Mouse (Mus musculus): ENCODE data around the gene Brpf3.
"Not testable (repeated sequence)": the region's sequence is repeated elsewhere in the genome, so short reads cannot be mapped to it uniquely, and the experiment has no call there.

The Brpf3 gene

GRCm38 (mm10) chr17:28829120-28829519, 28.2 kb downstream of the Brpf3 start:
- DNase-seq = no peak

- no peak for DNase-seq
Observed at GRCm38 (mm10) chr17:28831065-28831464, 30.2 kb downstream of the Brpf3 start.

- no peak for DNase-seq
Observed at GRCm38 (mm10) chr17:28832040-28832439, 31.1 kb downstream of the Brpf3 start.

DNA sequence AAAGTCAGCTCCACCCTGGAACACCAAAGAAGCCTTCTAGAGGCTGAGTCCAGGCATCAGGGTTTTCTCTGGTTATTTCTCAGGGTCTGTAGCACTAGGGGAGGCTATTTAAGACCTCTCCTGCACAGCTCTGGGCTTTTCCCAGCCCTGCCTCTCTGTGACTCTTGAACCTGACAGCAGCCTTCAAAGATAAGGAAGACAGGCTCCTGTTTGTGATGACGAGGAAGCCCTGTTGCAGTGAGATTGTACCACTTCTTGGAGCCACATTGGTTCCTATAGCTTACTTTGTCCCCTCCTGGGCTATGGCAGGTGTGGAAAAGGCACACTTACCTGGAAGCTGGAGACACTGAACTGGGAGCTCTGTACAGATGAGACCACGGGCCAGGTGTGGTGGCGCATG, 32.0 kb downstream of the Brpf3 start:
- DNase-seq = no peak

- DNase-seq = peak; percentile 67
Observed at GRCm38 (mm10) chr17:28834676-28835075, 33.8 kb downstream of the Brpf3 start.

DNA sequence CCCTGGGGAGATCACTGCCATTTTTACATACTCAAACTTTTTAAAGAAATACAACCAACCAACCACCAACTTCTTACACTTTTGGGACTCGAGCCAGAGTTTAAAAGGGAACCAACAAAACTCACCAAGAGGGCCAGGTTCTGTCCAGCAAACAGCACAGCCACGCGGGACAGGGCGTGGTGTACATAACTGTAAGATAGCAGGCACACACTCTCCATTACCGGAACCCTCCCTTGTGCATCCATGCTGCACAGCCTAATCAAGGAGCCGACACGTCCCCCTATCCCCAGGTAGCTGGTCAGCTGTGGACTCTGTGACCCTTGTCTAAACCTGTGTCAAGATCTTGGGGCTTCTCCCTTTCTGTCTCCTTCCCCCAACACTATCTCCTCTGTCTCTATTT, 37.0 kb downstream of the Brpf3 start:
- no peak for DNase-seq

GRCm38 (mm10) chr17:28841947-28842346, 41.1 kb downstream of the Brpf3 start:
- DNase-seq = not testable (repeated sequence)

- no peak for DNase-seq
Observed at GRCm38 (mm10) chr17:28843665-28844064, 42.8 kb downstream of the Brpf3 start.

DNA sequence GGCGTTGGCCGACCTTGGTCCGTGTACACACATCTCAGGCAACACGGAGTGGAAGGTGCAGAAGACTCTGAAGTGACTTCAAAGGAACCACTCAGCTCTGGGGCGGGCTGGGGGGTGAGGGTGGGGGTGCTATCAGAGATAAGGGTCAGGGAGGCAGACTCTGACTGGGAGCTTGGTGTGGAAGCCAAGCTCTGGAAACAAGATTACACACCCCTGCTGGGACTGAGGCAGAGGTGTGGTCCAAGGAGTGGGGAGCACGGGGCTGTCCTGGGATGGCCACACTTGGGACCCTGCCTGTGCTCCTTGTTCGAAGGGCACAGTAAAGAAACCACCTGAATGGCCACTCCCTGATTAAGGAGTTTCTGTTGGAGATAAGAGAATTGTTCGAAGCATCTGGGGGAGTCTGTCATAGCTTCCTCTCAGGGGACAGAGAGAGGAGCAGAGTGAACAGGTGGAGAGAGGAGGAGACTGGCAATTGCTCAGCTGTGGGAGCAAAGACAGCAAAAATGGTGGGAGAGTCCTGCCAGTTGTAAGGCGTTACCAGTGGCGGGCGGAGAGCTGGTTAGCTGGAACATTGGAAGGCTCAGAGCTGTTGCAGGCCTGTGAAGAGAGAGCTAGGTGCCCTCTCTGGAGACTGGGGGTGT, 46.2 kb downstream of the Brpf3 start:
- DNase-seq = no peak

DNA sequence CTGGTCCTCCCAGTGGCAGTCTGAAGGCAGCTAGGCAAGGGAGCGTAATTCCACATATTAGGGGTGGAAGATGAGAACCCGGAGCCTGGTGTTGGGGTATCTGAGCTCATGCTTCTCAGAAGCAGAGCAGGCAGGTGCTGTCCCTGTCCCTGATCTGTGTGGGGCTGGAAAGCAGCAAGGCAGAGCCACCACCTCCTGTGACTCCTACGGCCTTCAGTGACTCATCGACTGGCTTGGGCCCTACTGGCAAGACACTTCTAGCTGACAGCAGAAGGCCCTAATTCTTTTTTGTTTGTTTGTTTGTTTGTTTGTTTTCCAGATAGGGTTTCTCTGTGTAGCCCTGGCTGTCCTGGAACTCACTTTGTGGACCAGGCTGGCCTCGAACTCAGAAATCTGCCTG, 49.6 kb downstream of the Brpf3 start:
- DNase-seq = no peak

- no peak for DNase-seq
Observed at GRCm38 (mm10) chr17:28854377-28854776, 53.5 kb downstream of the Brpf3 start.

- peak; percentile 39 for DNase-seq
Observed at GRCm38 (mm10) chr17:28855166-28855885, 54.4 kb downstream of the Brpf3 start.

- DNase-seq = peak; percentile 48
Observed at GRCm38 (mm10) chr17:28856030-28856429, 55.1 kb downstream of the Brpf3 start.

DNA sequence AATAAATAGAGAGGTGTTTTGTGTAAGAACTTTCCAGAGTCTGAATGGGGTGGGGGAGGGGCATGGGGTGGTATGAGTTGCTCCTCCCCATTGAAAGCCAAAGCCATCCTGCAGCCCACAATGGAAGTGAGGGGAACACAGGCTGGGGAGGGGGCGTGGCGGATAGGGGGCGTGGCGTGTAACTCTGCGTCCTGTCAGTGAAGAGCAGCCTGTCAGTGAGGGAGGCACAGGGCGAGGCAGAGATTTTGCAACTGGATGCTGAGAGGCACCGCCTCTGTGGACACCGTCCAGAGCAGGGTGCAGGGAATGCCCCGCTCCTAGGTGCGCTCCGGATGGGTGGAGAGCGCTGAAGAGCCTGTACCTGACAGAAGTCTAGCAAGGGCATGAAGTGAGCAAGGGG, 57.3 kb downstream of the Brpf3 start, which contains the start of gene Pnpla1:
TSS of gene Pnpla1 (plus strand) at position 207 of the 400 bp plus-strand sequence.
- peak; percentile 56 for DNase-seq

GRCm38 (mm10) chr17:28863926-28864325, 63.0 kb downstream of the Brpf3 start:
- DNase-seq = no peak

GRCm38 (mm10) chr17:28864464-28864863, 63.6 kb downstream of the Brpf3 start:
- DNase-seq = no peak

- DNase-seq = no peak
Observed at GRCm38 (mm10) chr17:28866921-28867320, 66.0 kb downstream of the Brpf3 start.

DNA sequence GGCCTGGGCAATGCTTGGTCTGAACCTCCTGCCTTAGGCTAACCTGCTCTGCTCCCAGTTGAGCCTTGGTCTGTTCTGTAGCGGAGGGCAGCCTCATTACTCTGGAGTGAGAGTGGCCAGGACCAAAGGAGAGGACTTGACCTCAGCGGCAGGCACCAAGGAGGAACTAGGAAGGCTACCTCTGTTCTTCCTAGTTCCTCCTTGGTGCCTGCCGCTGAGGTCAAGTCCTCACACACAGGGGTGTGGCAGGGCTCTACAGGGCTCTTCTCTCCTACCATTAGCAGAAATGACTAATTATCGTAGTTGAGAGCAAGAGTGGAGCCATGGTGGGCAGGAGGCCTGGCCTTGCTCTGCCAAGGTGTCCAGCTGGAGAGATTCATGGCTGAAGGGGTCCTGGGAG, 66.5 kb downstream of the Brpf3 start:
- DNase-seq = no peak

- no peak for DNase-seq
Observed at GRCm38 (mm10) chr17:28869412-28870110, 68.7 kb downstream of the Brpf3 start.

DNA sequence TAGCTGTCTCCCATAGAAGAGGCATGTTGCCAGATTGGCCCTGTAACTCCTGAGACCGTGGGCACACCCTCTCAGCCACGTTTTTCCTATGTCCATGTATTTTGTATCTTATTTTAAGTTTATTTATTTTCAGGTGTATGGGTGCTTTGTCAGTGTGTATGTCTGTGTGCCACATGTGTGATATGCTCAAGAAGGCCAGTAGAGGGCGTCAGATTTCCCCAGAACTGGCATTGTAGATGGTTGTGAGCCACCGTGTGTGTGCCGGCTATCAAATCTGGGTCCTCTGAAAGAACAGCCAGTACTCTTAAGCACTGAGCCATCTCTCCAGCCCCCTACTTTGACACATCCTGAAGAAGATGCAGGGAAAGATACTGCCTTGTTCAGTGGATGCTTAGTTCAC, 69.5 kb downstream of the Brpf3 start:
- DNase-seq = no peak

DNA sequence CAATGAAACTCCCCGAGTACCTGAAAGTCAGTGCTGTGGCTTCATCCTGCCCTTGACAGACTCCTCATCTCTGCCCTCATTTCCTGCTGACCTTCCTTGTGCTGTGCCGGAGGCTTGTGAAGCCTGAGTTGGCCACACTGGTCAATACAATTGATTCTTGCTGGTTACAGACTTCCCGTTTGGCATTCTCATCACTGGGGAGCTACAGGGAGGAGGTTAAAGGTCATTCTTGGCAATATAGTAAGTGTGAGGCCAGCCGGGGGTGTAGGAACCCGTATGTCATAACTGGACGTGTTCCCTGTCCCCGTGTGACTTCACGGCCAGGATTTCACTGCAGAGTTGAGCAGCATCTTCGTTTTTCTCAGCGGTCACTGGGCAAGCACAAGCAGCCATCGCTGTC, 70.9 kb downstream of the Brpf3 start:
- no peak for DNase-seq

DNA sequence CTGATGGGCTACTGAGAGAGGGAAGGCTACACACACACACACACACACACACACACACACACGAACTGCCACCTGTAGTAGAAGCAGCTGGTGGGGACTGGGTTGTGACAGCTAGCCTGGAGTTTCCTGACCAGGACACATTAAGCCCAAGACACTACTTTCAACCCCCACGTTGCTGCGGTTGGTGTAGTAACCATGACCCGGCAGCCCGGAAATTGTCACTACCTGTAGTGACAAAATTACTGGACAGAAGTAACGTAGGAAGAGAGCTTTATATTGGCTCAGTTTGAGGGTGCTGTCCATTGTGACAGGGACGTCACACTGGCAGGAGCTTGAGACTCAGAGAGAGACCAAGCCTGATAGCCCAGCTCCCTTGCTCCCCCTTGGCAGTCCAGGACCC, 71.4 kb downstream of the Brpf3 start:
- no peak for DNase-seq

DNA sequence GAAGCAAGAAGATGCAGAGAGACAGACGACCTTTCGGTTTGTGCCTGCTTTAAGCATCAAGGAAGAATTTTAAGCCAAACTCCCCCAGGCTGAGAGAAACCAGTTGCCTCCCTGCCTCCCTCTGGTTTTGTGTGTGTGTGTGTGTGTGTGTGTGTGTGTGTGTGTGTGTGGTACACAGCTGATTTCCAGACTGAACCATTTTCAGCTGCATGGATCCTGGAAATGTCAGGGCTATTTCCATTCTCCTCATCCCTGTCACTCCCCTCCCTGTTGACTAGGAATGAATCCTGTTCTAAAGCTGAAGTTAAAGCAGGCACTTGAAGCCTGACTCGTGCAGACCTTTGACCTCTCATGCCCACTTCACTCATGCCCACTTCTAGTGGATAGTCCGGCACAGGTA, 73.3 kb downstream of the Brpf3 start:
- DNase-seq = no peak

DNA sequence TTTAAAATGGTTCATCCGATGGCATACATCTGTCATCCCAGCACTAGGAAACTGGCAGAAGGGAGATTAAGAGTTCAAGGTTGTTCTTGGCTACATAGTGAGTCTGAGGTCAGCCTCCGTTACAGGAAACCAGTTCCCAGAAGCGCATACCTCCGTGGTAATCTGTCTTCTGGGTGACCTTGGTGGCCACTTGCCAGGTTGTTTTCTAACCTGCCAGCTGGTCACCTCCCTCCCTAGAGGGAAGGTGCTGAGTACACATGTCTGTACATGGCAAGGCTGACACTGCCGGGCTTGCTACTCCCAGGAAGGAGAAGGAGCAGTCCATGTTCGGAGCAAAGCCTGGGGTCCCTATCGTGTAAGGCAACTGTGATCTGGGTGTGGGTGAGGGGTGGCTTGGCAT, 73.9 kb downstream of the Brpf3 start:
- peak; percentile 22 for DNase-seq

All from lung, postnatal 10 days (tissue).